Mouse (Mus musculus) forebrain, embryonic 14.5 days (tissue): ENCODE measurements around the gene Treml4. TPM values are rescaled to one million over a fixed set of nuclear protein-coding genes. Genes with fewer than 3 reads are reported as not detected.

Experiments
- ATAC-seq: fragments of 200-750 bp; cut with Nextera tagmentation; 2 replicates; pipeline ENCODE4 v1.8.0; 2017; ENCODE audit warnings: mild to moderate bottlenecking, moderate library complexity
- DNase-seq: peaks from one replicate; pipeline ENCODE4 v3.0.0-alpha.2; 2015; ENCODE audit warnings: low spot score
- H3K27ac ChIP-seq: fragments of 300-500 bp; sonication (generic); 2 replicates; pipeline ENCODE4 v1.5.1; 2014; ENCODE audit warnings: low read depth, mild to moderate bottlenecking, control low read depth, low read length, moderate library complexity
- H3K27me3 ChIP-seq: fragments of 300-500 bp; sonication (generic); replicated peaks from 2 replicates; pipeline ENCODE4 v1.6.1; 2014; ENCODE audit warnings: low read length, control low read depth, mixed read lengths; ENCODE audit not compliant: control insufficient read depth, insufficient read depth
- H3K36me3 ChIP-seq: fragments of 300-500 bp; sonication (generic); 2 replicates; pipeline ENCODE4 v1.6.1; 2014; ENCODE audit warnings: low read length, control low read depth; ENCODE audit not compliant: control insufficient read depth, insufficient read depth
- H3K4me1 ChIP-seq: fragments of 300-500 bp; sonication (generic); 2 replicates; pipeline ENCODE4 v1.6.1; 2014; ENCODE audit warnings: antibody characterized with exemption, low read length, control low read depth; ENCODE audit not compliant: control insufficient read depth, insufficient read depth
- H3K4me2 ChIP-seq: fragments of 300-500 bp; sonication (generic); 2 replicates; pipeline ENCODE4 v1.6.1; 2014; ENCODE audit warnings: mild to moderate bottlenecking, control low read depth, low read length
- H3K4me3 ChIP-seq: fragments of 300-500 bp; sonication (generic); 2 replicates; pipeline ENCODE4 v1.5.1; 2014; ENCODE audit warnings: low read depth, low read length, control low read depth
- H3K9ac ChIP-seq: fragments of 300-500 bp; sonication (generic); 2 replicates; pipeline ENCODE4 v1.6.1; 2014; ENCODE audit warnings: mild to moderate bottlenecking, low read length, control low read depth, moderate library complexity
- H3K9me3 ChIP-seq: fragments of 300-500 bp; sonication (generic); replicated peaks from 2 replicates; pipeline ENCODE4 v1.6.1; 2016; ENCODE audit warnings: low read length, control low read depth, mixed read lengths; ENCODE audit not compliant: control insufficient read depth
- WGBS: fragments of 180-500 bp; shearing (Covaris S2); extraction: QIAGEN DNeasy Blood & Tissue Kit; methylation state at CpG from one replicate; pipeline ENCODE4 v1.1.7; 2014; 5-methylcytosine and 5-hydroxymethylcytosine counted together
- polyA plus RNA-seq: library from polyadenylated mRNA; unstranded; fragments of >200 nt; fragmentation: Nextera tagmentation; extraction: Ambion mirVana; gene quantifications from 2 replicates; pipeline ENCODE4 v1.2.1, GENCODE M21; 2014

The Treml4 gene
- 0.10 TPM in 1 of 2 replicates, not detected in the other for polyA plus RNA-seq

GRCm38 (mm10) chr17:48263741-48264362 lies at the start of gene Treml4:
TSS of gene Treml4 (plus strand) at chr17:48264295.
- Histone ChIP-seq H3K4me3 (no peak within 1 kb of the TSS), H3K9me3 (peaks cover 6% of the 10 kb centered on the region; the same call in 1 of the 2 replicates), H3K36me3 (no peaks in the 10 kb centered on the region), H3K27me3 (no peaks in the 10 kb centered on the region), H3K27ac (no peak within 1 kb of the TSS), H3K4me2 (no peak within 1 kb of the TSS), H3K9ac (no peak within 1 kb of the TSS), H3K4me1 (no peaks in the 10 kb centered on the region)
- no peak for ATAC-seq
- 91% methylated on average over 3 of the region's 3 CpGs for WGBS
- no peak for DNase-seq

- no peaks in the 10 kb centered on the region for H3K36me3 ChIP-seq
- no peak overlapping the region for H3K4me3 ChIP-seq
- DNase-seq: no peak
- H3K27ac ChIP-seq: no peak overlapping the region
- WGBS: 94% methylated on average over 1 of the region's 1 CpGs
- H3K9ac ChIP-seq: no peak overlapping the region
- H3K27me3 ChIP-seq: no peaks in the 10 kb centered on the region
- no peaks in the 10 kb centered on the region for H3K9me3 ChIP-seq
- H3K4me1 ChIP-seq: no peaks in the 10 kb centered on the region
- no peak for ATAC-seq
- H3K4me2 ChIP-seq: no peak overlapping the region
These were observed 48.7 kb upstream of the Treml4 start for GRCm38 (mm10) chr17:48215429-48215828.

GRCm38 (mm10) chr17:48230680-48231079 lies 33.4 kb upstream of the Treml4 start:
- Histone ChIP-seq H3K36me3 (no peaks in the 10 kb centered on the region), H3K4me1 (no peaks in the 10 kb centered on the region), H3K9ac (no peak overlapping the region), H3K4me2 (no peak overlapping the region), H3K4me3 (no peak overlapping the region), H3K27me3 (no peaks in the 10 kb centered on the region), H3K9me3 (no peaks in the 10 kb centered on the region), H3K27ac (no peak overlapping the region)
- WGBS: 92% methylated on average over 7 of the region's 7 CpGs
- DNase-seq: no peak
- ATAC-seq: no peak

- Histone ChIP-seq H3K27ac (no peak within 1 kb of the TSS), H3K4me2 (no peak within 1 kb of the TSS), H3K9ac (no peak within 1 kb of the TSS), H3K4me3 (no peak within 1 kb of the TSS), H3K27me3 (no peaks in the 10 kb centered on the region), H3K36me3 (no peaks in the 10 kb centered on the region), H3K9me3 (no peaks in the 10 kb centered on the region), H3K4me1 (no peaks in the 10 kb centered on the region)
- DNase-seq (no peak), ATAC-seq (no peak)
- WGBS: 82% methylated on average over 6 of the region's 6 CpGs
These were observed 31.6 kb upstream of the Treml4 start, which contains the start of gene Trem1 for GRCm38 (mm10) chr17:48232518-48232917. TSS of gene Trem1 (plus strand) at chr17:48232768.

- no peak overlapping the region for H3K4me3 ChIP-seq
- H3K4me2 ChIP-seq: no peak overlapping the region
- DNase-seq (no peak), ATAC-seq (no peak)
- 83% methylated on average over 4 of the region's 4 CpGs for WGBS
- H3K27me3 ChIP-seq: no peaks in the 10 kb centered on the region
- H3K36me3 ChIP-seq: no peaks in the 10 kb centered on the region
- no peak overlapping the region for H3K27ac ChIP-seq
- no peaks in the 10 kb centered on the region for H3K4me1 ChIP-seq
- H3K9me3 ChIP-seq: no peaks in the 10 kb centered on the region
- no peak overlapping the region for H3K9ac ChIP-seq
These were observed 30.3 kb upstream of the Treml4 start for GRCm38 (mm10) chr17:48233789-48234188.

- DNase-seq (no peak), ATAC-seq (no peak)
- WGBS: 89% methylated on average over 5 of the region's 5 CpGs
- Histone ChIP-seq H3K4me3 (no peak overlapping the region), H3K27ac (no peak overlapping the region), H3K27me3 (no peaks in the 10 kb centered on the region), H3K36me3 (no peaks in the 10 kb centered on the region), H3K9me3 (no peaks in the 10 kb centered on the region), H3K9ac (no peak overlapping the region), H3K4me1 (no peaks in the 10 kb centered on the region), H3K4me2 (no peak overlapping the region)
These were observed 29.5 kb upstream of the Treml4 start for GRCm38 (mm10) chr17:48234550-48234949.

- no peaks in the 10 kb centered on the region for H3K4me1 ChIP-seq
These were observed 28.2 kb upstream of the Treml4 start for GRCm38 (mm10) chr17:48235773-48236370.

GRCm38 (mm10) chr17:48237621-48238020 lies 26.5 kb upstream of the Treml4 start:
- no peaks in the 10 kb centered on the region for H3K4me1 ChIP-seq
- H3K27me3 ChIP-seq: no peaks in the 10 kb centered on the region
- no peak overlapping the region for H3K4me2 ChIP-seq
- H3K9me3 ChIP-seq: no peaks in the 10 kb centered on the region
- H3K4me3 ChIP-seq: no peak overlapping the region
- H3K9ac ChIP-seq: no peak overlapping the region
- no peak overlapping the region for H3K27ac ChIP-seq
- WGBS: 89% methylated on average over 8 of the region's 8 CpGs
- H3K36me3 ChIP-seq: no peaks in the 10 kb centered on the region
- DNase-seq: no peak
- ATAC-seq: no peak

More at GRCm38 (mm10) chr17:48235773-48236370, 28.2 kb upstream of the Treml4 start:
- WGBS: 68% methylated on average over 4 of the region's 4 CpGs
- Histone ChIP-seq H3K9me3 (no peaks in the 10 kb centered on the region), H3K4me2 (no peak overlapping the region), H3K27me3 (no peaks in the 10 kb centered on the region), H3K27ac (no peak overlapping the region), H3K4me3 (no peak overlapping the region), H3K9ac (no peak overlapping the region), H3K36me3 (no peaks in the 10 kb centered on the region)
- no peak for ATAC-seq
- no peak for DNase-seq

- H3K9me3 ChIP-seq: no peaks in the 10 kb centered on the region
- ATAC-seq (no peak), DNase-seq (no peak)
- H3K27ac ChIP-seq: no peak within 1 kb of the TSS
- H3K4me1 ChIP-seq: no peaks in the 10 kb centered on the region
- no peak within 1 kb of the TSS for H3K9ac ChIP-seq
- no peaks in the 10 kb centered on the region for H3K36me3 ChIP-seq
- no peak within 1 kb of the TSS for H3K4me2 ChIP-seq
- WGBS: 91% methylated on average over 11 of the region's 11 CpGs
- H3K27me3 ChIP-seq: no peaks in the 10 kb centered on the region
- H3K4me3 ChIP-seq: no peak within 1 kb of the TSS
These were observed 16.7 kb upstream of the Treml4 start, which contains the start of gene Trem3 for GRCm38 (mm10) chr17:48247221-48247928. TSS of gene Trem3 (plus strand) at chr17:48247777.
